Mouse (Mus musculus): ENCODE measurements around the gene Gm45021.

The Gm45021 gene

GRCm38 (mm10) chr6:48648779-48649178 is 59.4 kb downstream of the Gm45021 start:
- DNase-seq (ENCODE audit: low spot score): no peak

- DNase-seq (ENCODE audit: low spot score): no peak
Measured at GRCm38 (mm10) chr6:48650041-48650440, 60.6 kb downstream of the Gm45021 start.

GRCm38 (mm10) chr6:48658721-48659120 is 69.3 kb downstream of the Gm45021 start:
- no peak for DNase-seq (ENCODE audit: low spot score)

Data from retina, embryonic 14.5 days (tissue).